Mouse (Mus musculus): Measurements from ENCODE around the gene Klc2. TPM values are rescaled to one million over a fixed set of nuclear protein-coding genes. Genes with fewer than 3 reads are reported as not detected.

Gene Klc2
- total and polyA plus RNA-seq, 3 experiments: 5.9 to 12.0 (median 9.5) TPM

GRCm38 (mm10) chr19:5071545-5072369, 46.6 kb downstream of the Klc2 start:
- H3K27me3 ChIP-seq (replicated peaks): peaks cover 83% of the 10 kb centered on the region
- H3K79me2 ChIP-seq (replicated peaks; ENCODE audit: control insufficient read depth, extremely low read depth, insufficient read depth, poor library complexity, severe bottlenecking): no peaks in the 10 kb centered on the region
- H3K36me3 ChIP-seq (replicated peaks in 1 of 2; ENCODE audit: control insufficient read depth in 1 of 2, insufficient read depth in 1 of 2, low read length in 1 of 2): no peaks in the 10 kb centered on the region
- H3K4me3 ChIP-seq (replicated peaks in 1 of 3; ENCODE audit: low read depth in 2 of 3, low read length in 2 of 3, poor library complexity in 1 of 3): peak overlapping the region; percentile 29 to 47 (median 37)
- no peak for TF ChIP-seq POLR2AphosphoS2 (IDR thresholded peaks at IDR 0.05; ENCODE audit: low read depth, low read length)
- TF ChIP-seq USF2 (conservative IDR thresholded peaks at IDR 0.05; ENCODE audit: low read depth, low read length): no peak
- TF ChIP-seq CTCF (conservative IDR thresholded peaks at IDR 0.05 in 1 of 2, IDR thresholded peaks at IDR 0.05 in 1 of 2; ENCODE audit: low read depth in 2 of 2, low read length in 2 of 2): no peak
- no peak for TF ChIP-seq ZNF384 (IDR thresholded peaks at IDR 0.05; ENCODE audit: low read depth, low read length)
- TF ChIP-seq IRF4 (IDR thresholded peaks at IDR 0.05; ENCODE audit: low read depth, low read length): no peak
- TF ChIP-seq MAZ (IDR thresholded peaks at IDR 0.05; ENCODE audit: low read depth, low read length): peak; percentile 78
- in situ Hi-C loops (cut with MboI; ENCODE audit: low pct_ligation_motif_present, low pct_unique_long_range_greater_than_20kb, low sequenced_read_pairs) (no loop called here), dilution Hi-C loops (cut with MboI; ENCODE audit: extremely low pct_ligation_motif_present, extremely low pct_unique_long_range_greater_than_20kb, low sequenced_read_pairs) (no loop called here)
- H3K4me2 ChIP-seq (ENCODE audit: insufficient read depth, low read depth, poor library complexity, severe bottlenecking): peak overlapping the region; percentile 80
- 0 out of 2 replicates have a peak overlapping the region, but pooled peaks have one; percentile 35 for H3K9ac ChIP-seq (ENCODE audit: insufficient read depth, low read depth)
- H3K4me1 ChIP-seq (ENCODE audit: control insufficient read depth in 1 of 2, insufficient read depth in 2 of 2): peaks cover 8 to 23% of the 10 kb centered on the region in 2 experiments; a peak in 3 of 4 replicates
- H3K27ac ChIP-seq (ENCODE audit: insufficient read depth, low read depth): no peak overlapping the region
- H3K9me3 ChIP-seq (replicated peaks; ENCODE audit: low read length): peaks cover 6% of the 10 kb centered on the region
- peak; percentile 82 for DNase-seq (ENCODE audit: extremely low read depth)

GRCm38 (mm10) chr19:5071077-5071476, 47.3 kb downstream of the Klc2 start:
- H3K79me2 ChIP-seq (replicated peaks; ENCODE audit: control insufficient read depth, extremely low read depth, insufficient read depth, poor library complexity, severe bottlenecking): no peaks in the 10 kb centered on the region
- no peak overlapping the region for H3K4me2 ChIP-seq (ENCODE audit: insufficient read depth, low read depth, poor library complexity, severe bottlenecking)
- no peaks in the 10 kb centered on the region for H3K36me3 ChIP-seq (replicated peaks in 1 of 2; ENCODE audit: control insufficient read depth in 1 of 2, insufficient read depth in 1 of 2, low read length in 1 of 2)
- no peak overlapping the region for H3K9ac ChIP-seq (ENCODE audit: insufficient read depth, low read depth)
- H3K27me3 ChIP-seq (replicated peaks): peaks cover 80% of the 10 kb centered on the region
- dilution Hi-C loops (cut with MboI; ENCODE audit: extremely low pct_ligation_motif_present, extremely low pct_unique_long_range_greater_than_20kb, low sequenced_read_pairs): no loop called here
- H3K4me3 ChIP-seq (replicated peaks in 1 of 3; ENCODE audit: low read depth in 2 of 3, low read length in 2 of 3, poor library complexity in 1 of 3): no peak overlapping the region
- TF ChIP-seq E2F4 (IDR thresholded peaks at IDR 0.05; ENCODE audit: insufficient replicate concordance, low read depth, low read length): no peak
- TF ChIP-seq RCOR1 (conservative IDR thresholded peaks at IDR 0.05; ENCODE audit: low read depth, low read length): no peak
- no peak for TF ChIP-seq ZNF384 (IDR thresholded peaks at IDR 0.05; ENCODE audit: low read depth, low read length)
- TF ChIP-seq TCF12 (IDR thresholded peaks at IDR 0.05; ENCODE audit: low read depth, low read length): no peak
- TF ChIP-seq ZKSCAN1 (IDR thresholded peaks at IDR 0.05; ENCODE audit: borderline replicate concordance, low read depth, low read length): no peak
- no peak for TF ChIP-seq BHLHE40 (IDR thresholded peaks at IDR 0.05; ENCODE audit: low read depth, low read length)
- no peak for TF ChIP-seq ZC3H11A (IDR thresholded peaks at IDR 0.05; ENCODE audit: low read depth, low read length)
- no peak for TF ChIP-seq UBTF (IDR thresholded peaks at IDR 0.05; ENCODE audit: low read depth, low read length)
- TF ChIP-seq JUN (IDR thresholded peaks at IDR 0.05; ENCODE audit: insufficient read depth, low read depth, low read length): no peak
- TF ChIP-seq SMC3 (IDR thresholded peaks at IDR 0.05; ENCODE audit: low read depth, low read length): no peak
- TF ChIP-seq ELF1 (IDR thresholded peaks at IDR 0.05; ENCODE audit: low read depth, low read length): no peak
- TF ChIP-seq IRF4 (IDR thresholded peaks at IDR 0.05; ENCODE audit: low read depth, low read length): no peak
- TF ChIP-seq NRF1 (IDR thresholded peaks at IDR 0.05; ENCODE audit: low read depth, low read length): no peak
- no peak for TF ChIP-seq USF2 (conservative IDR thresholded peaks at IDR 0.05; ENCODE audit: low read depth, low read length)
- TF ChIP-seq MXI1 (IDR thresholded peaks at IDR 0.05; ENCODE audit: low read depth, low read length): no peak
- TF ChIP-seq POLR2A (IDR thresholded peaks at IDR 0.05; ENCODE audit: low read depth, low read length): no peak
- peaks cover 8 to 23% of the 10 kb centered on the region in 2 experiments; a peak in 3 of 4 replicates for H3K4me1 ChIP-seq (ENCODE audit: control insufficient read depth in 1 of 2, insufficient read depth in 2 of 2)
- in situ Hi-C loops (cut with MboI; ENCODE audit: low pct_ligation_motif_present, low pct_unique_long_range_greater_than_20kb, low sequenced_read_pairs): no loop called here
- H3K27ac ChIP-seq (ENCODE audit: insufficient read depth, low read depth): no peak overlapping the region
- no peak for DNase-seq (ENCODE audit: extremely low read depth)
- no peaks in the 10 kb centered on the region for H3K9me3 ChIP-seq (replicated peaks; ENCODE audit: low read length)
